Mouse (Mus musculus): Measurements from ENCODE around the gene Exoc3l2. TPM values are rescaled to one million over a fixed set of nuclear protein-coding genes. Genes with fewer than 3 reads are reported as not detected.
A peak's percentile ranks its signal among the peaks of the same experiment; 100 is the strongest.

Gene Exoc3l2
- polyA plus RNA-seq, 1 experiment from 2014 or later: 0.97 TPM

GRCm38 (mm10) chr7:19495521-19496213, 32.5 kb downstream of the Exoc3l2 start:
- Histone ChIP-seq H3K4me3 (ENCODE audit: low read depth, low read length) (no peak overlapping the region), H3K4me2 (replicated peaks; ENCODE audit: low read depth) (no peak overlapping the region), H3K27ac (replicated peaks) (no peak overlapping the region), H3K9ac (ENCODE audit: low read length) (no peak overlapping the region), H3K4me1 (replicated peaks; ENCODE audit: control insufficient read depth, insufficient read depth) (no peaks in the 10 kb centered on the region), H3K27me3 (ENCODE audit: control insufficient read depth, insufficient read depth, low read length) (0 out of 2 replicates have a peak, but pooled peaks cover 8% of the 10 kb centered on the region), H3K9me3 (ENCODE audit: control insufficient read depth, low read length) (no peaks in the 10 kb centered on the region), H3K36me3 (ENCODE audit: control insufficient read depth, insufficient read depth, low read length) (no peaks in the 10 kb centered on the region)
- TF ChIP-seq EP300 (optimal IDR thresholded peaks at IDR 0.05) (no peak), CTCF (IDR thresholded peaks at IDR 0.05; ENCODE audit: low read depth) (no peak)
- no peak for DNase-seq (ENCODE audit: low spot score)
- ATAC-seq (ENCODE audit: low FRiP score, low TSS enrichment): no peak
- WGBS: 46% methylated on average over 20 of the region's 20 CpGs

GRCm38 (mm10) chr7:19496214-19496555, 33.1 kb downstream of the Exoc3l2 start:
- Histone ChIP-seq H3K9ac (ENCODE audit: low read length) (no peak overlapping the region), H3K9me3 (ENCODE audit: control insufficient read depth, low read length) (no peaks in the 10 kb centered on the region), H3K4me1 (replicated peaks; ENCODE audit: control insufficient read depth, insufficient read depth) (no peaks in the 10 kb centered on the region), H3K27ac (replicated peaks) (no peak overlapping the region), H3K4me3 (ENCODE audit: low read depth, low read length) (no peak overlapping the region), H3K27me3 (ENCODE audit: control insufficient read depth, insufficient read depth, low read length) (0 out of 2 replicates have a peak, but pooled peaks cover 4% of the 10 kb centered on the region), H3K4me2 (replicated peaks; ENCODE audit: low read depth) (no peak overlapping the region), H3K36me3 (ENCODE audit: control insufficient read depth, insufficient read depth, low read length) (no peaks in the 10 kb centered on the region)
- ATAC-seq (ENCODE audit: low FRiP score, low TSS enrichment) (no peak), DNase-seq (ENCODE audit: low spot score) (no peak)
- WGBS: 68% methylated on average over 5 of the region's 5 CpGs
- TF ChIP-seq CTCF (IDR thresholded peaks at IDR 0.05; ENCODE audit: low read depth): no peak
- TF ChIP-seq EP300 (optimal IDR thresholded peaks at IDR 0.05): no peak

- Histone ChIP-seq H3K36me3 (ENCODE audit: control insufficient read depth, insufficient read depth, low read length) (no peaks in the 10 kb centered on the region), H3K9me3 (ENCODE audit: control insufficient read depth, low read length) (no peaks in the 10 kb centered on the region), H3K4me2 (replicated peaks; ENCODE audit: low read depth) (no peak overlapping the region), H3K9ac (ENCODE audit: low read length) (no peak overlapping the region), H3K4me1 (replicated peaks; ENCODE audit: control insufficient read depth, insufficient read depth) (no peaks in the 10 kb centered on the region), H3K4me3 (ENCODE audit: low read depth, low read length) (no peak overlapping the region), H3K27ac (replicated peaks) (no peak overlapping the region), H3K27me3 (ENCODE audit: control insufficient read depth, insufficient read depth, low read length) (no peaks in the 10 kb centered on the region)
- TF ChIP-seq CTCF (IDR thresholded peaks at IDR 0.05; ENCODE audit: low read depth) (no peak), EP300 (optimal IDR thresholded peaks at IDR 0.05) (no peak)
- ATAC-seq (ENCODE audit: low FRiP score, low TSS enrichment) (no peak), DNase-seq (ENCODE audit: low spot score) (no peak)
- WGBS: 51% methylated on average over 4 of the region's 4 CpGs
Observed at GRCm38 (mm10) chr7:19498326-19498725, 35.2 kb downstream of the Exoc3l2 start.

- ATAC-seq (ENCODE audit: low FRiP score, low TSS enrichment) (no peak), DNase-seq (ENCODE audit: low spot score) (no peak)
- H3K9ac ChIP-seq (ENCODE audit: low read length): no peak overlapping the region
- no peaks in the 10 kb centered on the region for H3K4me1 ChIP-seq (replicated peaks; ENCODE audit: control insufficient read depth, insufficient read depth)
- TF ChIP-seq EP300 (optimal IDR thresholded peaks at IDR 0.05): no peak
- no peak for TF ChIP-seq CTCF (IDR thresholded peaks at IDR 0.05; ENCODE audit: low read depth)
- 65% methylated on average over 12 of the region's 12 CpGs for WGBS
- no peak overlapping the region for H3K27ac ChIP-seq (replicated peaks)
- H3K27me3 ChIP-seq (ENCODE audit: control insufficient read depth, insufficient read depth, low read length): no peaks in the 10 kb centered on the region
- H3K9me3 ChIP-seq (ENCODE audit: control insufficient read depth, low read length): no peaks in the 10 kb centered on the region
- no peak overlapping the region for H3K4me3 ChIP-seq (ENCODE audit: low read depth, low read length)
- H3K4me2 ChIP-seq (replicated peaks; ENCODE audit: low read depth): no peak overlapping the region
- no peaks in the 10 kb centered on the region for H3K36me3 ChIP-seq (ENCODE audit: control insufficient read depth, insufficient read depth, low read length)
Observed at GRCm38 (mm10) chr7:19500420-19501363, 37.6 kb downstream of the Exoc3l2 start.

GRCm38 (mm10) chr7:19501658-19502057, 38.5 kb downstream of the Exoc3l2 start:
- Histone ChIP-seq H3K9me3 (ENCODE audit: control insufficient read depth, low read length) (no peaks in the 10 kb centered on the region), H3K9ac (ENCODE audit: low read length) (no peak overlapping the region), H3K4me3 (ENCODE audit: low read depth, low read length) (no peak overlapping the region), H3K4me1 (replicated peaks; ENCODE audit: control insufficient read depth, insufficient read depth) (no peaks in the 10 kb centered on the region), H3K4me2 (replicated peaks; ENCODE audit: low read depth) (no peak overlapping the region), H3K27me3 (ENCODE audit: control insufficient read depth, insufficient read depth, low read length) (no peaks in the 10 kb centered on the region), H3K27ac (replicated peaks) (no peak overlapping the region), H3K36me3 (ENCODE audit: control insufficient read depth, insufficient read depth, low read length) (no peaks in the 10 kb centered on the region)
- peak; percentile 21; the same call in 1 of the 2 replicates for ATAC-seq (ENCODE audit: low FRiP score, low TSS enrichment)
- TF ChIP-seq EP300 (optimal IDR thresholded peaks at IDR 0.05) (no peak), CTCF (IDR thresholded peaks at IDR 0.05; ENCODE audit: low read depth) (no peak)
- 73% methylated on average over 4 of the region's 4 CpGs for WGBS
- DNase-seq (ENCODE audit: low spot score): no peak
